Mouse (Mus musculus): ENCODE results near the gene Pds5a.

Pds5a gene

GRCm38 (mm10) chr5:65557109-65557508, 141.0 kb downstream of the Pds5a start:
- DNase-seq, result no peak
